Mouse (Mus musculus) C2C12 (cell line): ENCODE measurements around the gene Mxd4. TPM values are rescaled to one million over a fixed set of nuclear protein-coding genes. Genes with fewer than 3 reads are reported as not detected.

Experiments used
- H3K27me3 ChIP-seq: one replicate; pipeline ENCODE4 v1.6.1; 2011; ENCODE audit not compliant: control insufficient read depth, insufficient read depth, insufficient read length
- H3K36me3 ChIP-seq: one replicate; pipeline ENCODE4 v1.6.1; 2011; ENCODE audit not compliant: control insufficient read depth, insufficient read depth
- H3K4me3 ChIP-seq: one replicate; pipeline ENCODE4 v1.5.1; 2011; ENCODE audit warnings: mild to moderate bottlenecking, control low read depth; ENCODE audit not compliant: poor library complexity, insufficient read depth, severe bottlenecking
- H3K79me2 ChIP-seq: one replicate; pipeline ENCODE4 v1.6.1; 2011; ENCODE audit not compliant: control insufficient read depth, insufficient read depth
- H3K79me3 ChIP-seq: one replicate; pipeline ENCODE4 v1.6.1; 2011; ENCODE audit warnings: low read depth, control low read depth
- H3ac ChIP-seq: one replicate; pipeline ENCODE3; 2011; ENCODE audit warnings: low read depth; ENCODE audit not compliant: control insufficient read depth, insufficient read length
- CEBPB ChIP-seq: IDR thresholded peaks from one replicate; pipeline ENCODE4 v1.6.1; 2011; ENCODE audit warnings: low read depth, mild to moderate bottlenecking, control low read depth, moderate library complexity
- CTCF ChIP-seq: IDR thresholded peaks from one replicate; pipeline ENCODE4 v1.5.1; 2011; ENCODE audit not compliant: control insufficient read depth, insufficient read depth, insufficient read length
- FOSL1 ChIP-seq: IDR thresholded peaks from one replicate; pipeline ENCODE4 v1.8.0; 2011; ENCODE audit warnings: mild to moderate bottlenecking, low read length; ENCODE audit not compliant: poor library complexity, insufficient read depth, severe bottlenecking
- MAX ChIP-seq: IDR thresholded peaks from one replicate; pipeline ENCODE4 v1.6.1; 2011; ENCODE audit warnings: mild to moderate bottlenecking, control low read depth
- MYOD1 ChIP-seq: IDR thresholded peaks from one replicate; pipeline ENCODE4 v1.6.1; 2011; ENCODE audit warnings: low read depth; ENCODE audit not compliant: control insufficient read depth, insufficient read length
- MYOG ChIP-seq: IDR thresholded peaks from one replicate; pipeline ENCODE4 v1.6.1; 2011; ENCODE audit not compliant: control insufficient read depth, insufficient read length; ENCODE audit errors: extremely low read depth
- USF1 ChIP-seq: IDR thresholded peaks from one replicate; pipeline ENCODE4 v1.6.1; 2011; ENCODE audit warnings: low read depth, mild to moderate bottlenecking, control low read depth, moderate library complexity
- polyA plus RNA-seq: library from polyadenylated mRNA; unstranded; fragments of >200 nt; fragmentation: generic; extraction: Trizol; gene quantifications from one replicate; pipeline ENCODE4 v1.2.1, GENCODE M21; 2012; ENCODE audit warnings: missing spikeins

The Mxd4 gene
- polyA plus RNA-seq, 1 experiment = 15.3 TPM

DNA sequence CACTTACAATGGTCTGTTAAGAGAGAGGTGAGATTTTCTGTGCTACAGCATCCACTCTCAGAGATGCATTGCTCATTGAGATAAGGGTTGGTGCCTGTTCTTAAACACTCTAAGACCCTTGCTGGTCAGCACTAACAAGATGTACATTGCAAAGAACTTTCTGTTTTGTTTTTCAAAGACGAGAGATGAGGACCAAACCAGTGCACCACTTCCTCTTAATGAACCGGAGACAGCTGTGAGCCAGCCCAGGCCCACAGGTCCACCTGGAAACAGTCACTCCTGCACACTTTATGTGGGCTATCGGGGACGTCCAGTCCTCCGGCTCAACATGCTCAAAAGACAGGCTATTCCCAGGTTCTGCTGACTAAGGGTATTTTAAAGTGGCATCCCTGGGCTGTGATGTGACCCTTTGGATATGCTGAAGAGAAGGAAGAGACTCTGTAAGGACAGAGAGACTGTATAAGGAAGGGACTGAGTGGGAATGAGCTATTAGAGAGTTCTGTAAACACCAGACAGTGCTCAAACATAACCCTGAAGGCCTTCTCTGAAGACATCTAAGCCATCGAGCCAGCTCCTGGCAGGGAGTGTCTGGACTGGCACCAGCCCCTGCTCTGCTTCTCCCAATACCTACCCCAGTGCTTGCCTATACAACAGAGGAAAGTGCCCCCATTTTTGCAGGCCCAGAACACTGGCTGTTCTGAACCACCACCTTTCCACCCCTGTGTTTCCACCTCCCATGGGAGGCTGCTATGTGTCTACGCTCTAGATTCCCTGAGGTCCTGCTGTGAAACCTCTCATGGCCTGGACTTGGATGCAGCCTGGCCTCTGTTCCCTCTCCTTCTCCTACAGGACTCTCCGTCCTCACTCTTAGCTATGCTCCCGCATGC lies 43.3 kb upstream of the Mxd4 start:
- Histone ChIP-seq H3K79me2 (no peaks in the 10 kb centered on the region), H3K27me3 (peaks cover 55% of the 10 kb centered on the region), H3ac (no peak overlapping the region), H3K36me3 (no peaks in the 10 kb centered on the region), H3K79me3 (no peaks in the 10 kb centered on the region), H3K4me3 (no peak overlapping the region)
- no peak for TF ChIP-seq USF1
- no peak for TF ChIP-seq CEBPB
- TF ChIP-seq FOSL1 = no peak
- TF ChIP-seq MYOG = no peak
- no peak for TF ChIP-seq MYOD1
- no peak for TF ChIP-seq MAX
- no peak for TF ChIP-seq CTCF

DNA sequence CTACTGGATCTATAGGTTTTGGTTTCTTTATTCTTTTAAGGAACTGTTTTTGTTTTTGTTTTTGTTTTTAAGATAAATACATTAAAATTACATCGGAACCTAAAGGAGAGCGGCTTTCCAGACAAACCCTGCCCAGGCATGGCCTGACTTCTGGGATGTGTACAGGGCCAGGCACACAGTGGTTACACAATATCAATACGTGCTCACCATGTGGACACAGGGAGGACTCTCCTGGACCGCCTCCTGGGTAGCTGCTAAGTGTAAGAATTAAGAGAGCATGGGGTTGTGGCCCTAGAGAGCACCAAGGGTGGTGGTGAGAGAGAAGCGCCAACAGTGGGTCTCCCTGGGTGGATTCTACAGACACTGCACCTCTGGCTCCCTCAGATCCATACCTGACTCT lies 42.0 kb upstream of the Mxd4 start:
- Histone ChIP-seq H3K79me2 (no peaks in the 10 kb centered on the region), H3K4me3 (no peak overlapping the region), H3K36me3 (no peaks in the 10 kb centered on the region), H3ac (no peak overlapping the region), H3K79me3 (no peaks in the 10 kb centered on the region), H3K27me3 (peaks cover 56% of the 10 kb centered on the region)
- TF ChIP-seq MAX (no peak), CEBPB (no peak), USF1 (no peak), MYOG (no peak), FOSL1 (no peak), MYOD1 (no peak), CTCF (no peak)

DNA sequence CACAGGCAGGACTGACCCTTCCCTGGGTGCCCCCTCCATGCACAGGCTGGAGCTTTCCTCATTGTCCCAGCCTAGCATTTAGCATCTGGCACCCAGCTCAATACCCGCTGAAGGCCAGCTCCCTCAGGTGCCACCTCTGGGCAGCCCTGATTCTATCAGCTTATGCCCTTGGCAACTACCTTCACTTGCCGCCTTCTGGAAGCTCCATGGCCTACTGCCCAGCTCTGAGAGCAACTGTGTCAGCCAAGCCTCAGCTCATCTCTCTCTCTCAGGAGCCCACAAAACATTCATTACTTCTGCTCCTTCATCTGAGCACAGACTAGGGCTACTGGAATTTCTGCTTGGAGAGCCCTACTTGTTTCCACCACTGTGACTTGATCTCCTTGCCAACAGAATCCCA lies 38.0 kb upstream of the Mxd4 start:
- Histone ChIP-seq H3K4me3 (no peak overlapping the region), H3K27me3 (peaks cover 46% of the 10 kb centered on the region), H3K79me2 (no peaks in the 10 kb centered on the region), H3K79me3 (no peaks in the 10 kb centered on the region), H3ac (no peak overlapping the region), H3K36me3 (no peaks in the 10 kb centered on the region)
- TF ChIP-seq FOSL1 (no peak), CEBPB (no peak), MYOD1 (no peak), MYOG (no peak), USF1 (no peak), CTCF (no peak), MAX (no peak)

DNA sequence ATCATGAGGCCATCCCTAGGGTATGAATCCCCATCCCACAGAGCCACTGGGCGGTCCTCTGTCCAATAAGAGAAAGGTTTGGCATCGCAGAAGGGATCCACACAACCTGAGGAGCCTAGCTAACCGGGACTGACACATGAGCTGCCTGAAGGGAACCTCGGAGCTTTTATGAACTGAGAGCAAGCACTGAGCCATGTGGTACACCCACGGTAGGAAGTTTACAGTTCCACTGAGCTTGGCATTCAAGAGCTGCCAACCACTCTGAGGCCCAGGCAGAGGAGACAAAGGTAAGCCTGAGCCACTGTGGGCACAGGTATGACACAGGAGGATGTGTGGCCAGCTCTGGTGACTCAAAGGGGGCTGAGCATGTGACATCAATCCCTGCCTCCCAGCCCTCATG lies 37.0 kb upstream of the Mxd4 start:
- Histone ChIP-seq H3K36me3 (no peaks in the 10 kb centered on the region), H3K4me3 (no peak overlapping the region), H3K79me2 (no peaks in the 10 kb centered on the region), H3K27me3 (peaks cover 37% of the 10 kb centered on the region), H3ac (no peak overlapping the region), H3K79me3 (no peaks in the 10 kb centered on the region)
- TF ChIP-seq MAX = no peak

DNA sequence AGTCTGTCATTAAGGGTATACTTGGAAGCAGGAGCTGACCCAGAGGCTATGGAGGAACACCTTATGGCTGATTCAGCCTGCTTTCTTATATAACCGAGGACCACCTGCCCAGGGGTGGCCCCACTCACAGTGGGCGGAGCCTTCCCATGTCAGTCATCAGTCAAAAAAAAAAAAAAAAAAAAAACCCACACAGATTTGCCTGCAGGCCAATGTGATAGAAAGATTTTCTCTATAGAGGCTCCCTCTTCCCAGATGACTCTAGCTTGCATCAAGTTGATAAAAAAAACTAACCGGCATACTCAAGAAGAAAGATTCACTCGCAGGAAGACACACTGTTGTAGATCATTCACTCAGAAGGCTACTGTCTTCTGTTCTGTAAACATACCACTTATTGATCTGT lies 32.5 kb upstream of the Mxd4 start:
- TF ChIP-seq MYOG (no peak), CTCF (no peak), CEBPB (no peak), FOSL1 (no peak), MAX (no peak), USF1 (no peak), MYOD1 (no peak)
- peaks cover 47% of the 10 kb centered on the region for H3K27me3 ChIP-seq
- H3K4me3 ChIP-seq = no peak overlapping the region
- no peak overlapping the region for H3ac ChIP-seq
- no peaks in the 10 kb centered on the region for H3K79me2 ChIP-seq
- H3K36me3 ChIP-seq = no peaks in the 10 kb centered on the region
- no peaks in the 10 kb centered on the region for H3K79me3 ChIP-seq

DNA sequence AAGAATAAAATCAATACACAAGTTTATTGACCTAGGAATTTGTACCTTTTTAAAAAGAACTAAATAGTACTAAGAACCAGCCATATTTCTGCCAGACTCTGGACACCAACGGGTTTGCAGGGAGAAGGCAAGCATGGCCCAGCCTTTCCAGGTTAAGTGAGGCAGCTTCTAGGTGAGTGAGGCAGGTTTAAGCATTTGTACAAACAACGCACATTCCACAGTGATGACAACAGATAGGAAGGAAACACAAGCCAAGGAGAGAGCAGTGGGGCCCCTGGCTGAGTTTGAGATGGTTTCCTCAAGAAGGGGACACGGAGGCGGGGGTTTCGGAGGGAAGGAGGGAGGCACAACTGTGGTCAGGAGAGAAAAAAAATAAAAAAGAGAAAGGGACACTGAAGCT lies 31.2 kb upstream of the Mxd4 start:
- Histone ChIP-seq H3K4me3 (no peak overlapping the region), H3K36me3 (no peaks in the 10 kb centered on the region), H3K27me3 (peaks cover 45% of the 10 kb centered on the region), H3K79me2 (no peaks in the 10 kb centered on the region), H3K79me3 (no peaks in the 10 kb centered on the region), H3ac (no peak overlapping the region)
- TF ChIP-seq MAX (no peak), CTCF (no peak), CEBPB (no peak), MYOG (no peak), USF1 (no peak), MYOD1 (no peak), FOSL1 (no peak)
